Mouse (Mus musculus) CH12F3 (cell line): ENCODE measurements around the gene Ccdc106.
"Not testable (repeated sequence)": the region's sequence is repeated elsewhere in the genome, so short reads cannot be mapped to it uniquely, and the experiment has no call there.

Experiments
- in situ Hi-C: fragments of 300-500 bp; cut with MboI; formaldehyde crosslinking; loops from 2 replicates; pipeline ENCODE4 v1.14.3; 2020; ENCODE audit warnings: low sequenced_read_pairs

Gene Ccdc106

GRCm38 (mm10) chr7:5015118-5016001, 5.0 kb upstream of the Ccdc106 start, which contains the start of gene Gm44973:
Gene Gm44973 (plus strand): TSS chr7:5015496.
- in situ Hi-C loops = no loop called here

- in situ Hi-C loops = no loop called here
These were observed 4.3 kb upstream of the Ccdc106 start for GRCm38 (mm10) chr7:5016057-5016456.

GRCm38 (mm10) chr7:5016920-5017319, 3.4 kb upstream of the Ccdc106 start:
- in situ Hi-C loops = no loop called here

- in situ Hi-C loops = no loop called here
These were observed 3.0 kb upstream of the Ccdc106 start for GRCm38 (mm10) chr7:5017352-5017751.

GRCm38 (mm10) chr7:5017931-5018330, 2.4 kb upstream of the Ccdc106 start:
- in situ Hi-C loops = no loop called here

- in situ Hi-C loops = not testable (repeated sequence)
These were observed 777 bp upstream of the Ccdc106 start for GRCm38 (mm10) chr7:5019576-5019975.

GRCm38 (mm10) chr7:5020685-5021084, 332 bp downstream of the Ccdc106 start:
- in situ Hi-C loops = no loop called here

- in situ Hi-C loops = no loop called here
These were observed 844 bp downstream of the Ccdc106 start for GRCm38 (mm10) chr7:5021197-5021596.

- in situ Hi-C loops = no loop called here
These were observed 9.2 kb downstream of the Ccdc106 start for GRCm38 (mm10) chr7:5029543-5029942.

GRCm38 (mm10) chr7:5029946-5030345, 9.6 kb downstream of the Ccdc106 start:
- in situ Hi-C loops = no loop called here

- in situ Hi-C loops = no loop called here
These were observed 10.4 kb downstream of the Ccdc106 start for GRCm38 (mm10) chr7:5030554-5031275.

- in situ Hi-C loops = no loop called here
These were observed 11.1 kb downstream of the Ccdc106 start for GRCm38 (mm10) chr7:5031496-5031895.

GRCm38 (mm10) chr7:5033818-5034217, 13.5 kb downstream of the Ccdc106 start, which contains the start of gene 4632433K11Rik:
Gene 4632433K11Rik (plus strand): TSS chr7:5034118.
- in situ Hi-C loops = no loop called here

GRCm38 (mm10) chr7:5035628-5036027, 15.3 kb downstream of the Ccdc106 start:
- in situ Hi-C loops = no loop called here

GRCm38 (mm10) chr7:5036136-5036535, 15.8 kb downstream of the Ccdc106 start:
- in situ Hi-C loops = no loop called here

GRCm38 (mm10) chr7:5037026-5037425, 16.7 kb downstream of the Ccdc106 start:
- in situ Hi-C loops = no loop called here

- in situ Hi-C loops = no loop called here
These were observed 17.1 kb downstream of the Ccdc106 start for GRCm38 (mm10) chr7:5037467-5037866.

- in situ Hi-C loops = no loop called here
These were observed 17.9 kb downstream of the Ccdc106 start, which contains the start of gene Zfp784 for GRCm38 (mm10) chr7:5038109-5038732. Gene Zfp784 (minus strand): TSS chr7:5038446.

- in situ Hi-C loops = no loop called here
These were observed 18.6 kb downstream of the Ccdc106 start for GRCm38 (mm10) chr7:5038940-5039339.

- in situ Hi-C loops = loop anchor here (5.0 kb wide), 1 partner anchor 103 kb away; no protein-coding TSS in a partner anchor
These were observed 24.6 kb downstream of the Ccdc106 start for GRCm38 (mm10) chr7:5044981-5045380.

- in situ Hi-C loops = loop anchor here (5.0 kb wide), 1 partner anchor 104 kb away; no protein-coding TSS in a partner anchor
These were observed 25.8 kb downstream of the Ccdc106 start for GRCm38 (mm10) chr7:5046112-5046511.
